Mouse (Mus musculus) MEL (cell line): Measurements from ENCODE around the gene Uvssa. TPM values are rescaled to one million over a fixed set of nuclear protein-coding genes. Genes with fewer than 3 reads are reported as not detected.

Experiments used
- DNase-seq: peaks from one replicate; pipeline ENCODE4 v3.0.0; 2011; ENCODE audit warnings: low read depth, low spot score
- H3K27ac ChIP-seq: 2 replicates; pipeline ENCODE4 v1.5.1; 2012; ENCODE audit warnings: low read depth, mild to moderate bottlenecking, control low read depth, low read length, moderate library complexity; ENCODE audit not compliant: control insufficient read depth
- H3K27me3 ChIP-seq, 2 experiments: fragments of 150-350 bp in 1 of 2; sonication (generic) in 1 of 2; 2 replicates each; pipeline ENCODE4 v1.6.1; 2012; ENCODE audit warnings: low read length in 2 of 2, mild to moderate bottlenecking in 2 of 2, improper control_type of control experiment in 1 of 2, moderate library complexity in 1 of 2; ENCODE audit not compliant: insufficient read depth in 2 of 2, control insufficient read depth in 1 of 2
- H3K36me3 ChIP-seq, 2 experiments: 2 replicates each; pipeline ENCODE4 v1.6.1; 2012 to 2014; ENCODE audit warnings: low read length in 2 of 2, improper control_type of control experiment in 1 of 2, inconsistent platforms in 1 of 2, mild to moderate bottlenecking in 1 of 2; ENCODE audit not compliant: insufficient read depth in 2 of 2, control insufficient read depth in 1 of 2
- H3K4me1 ChIP-seq, 2 experiments: fragments of 150-350 bp in 1 of 2; sonication (generic) in 1 of 2; 2 replicates each; pipeline ENCODE4 v1.6.1; 2012; ENCODE audit warnings: low read length in 2 of 2, improper control_type of control experiment in 1 of 2, mild to moderate bottlenecking in 1 of 2; ENCODE audit not compliant: insufficient read depth in 2 of 2, control insufficient read depth in 1 of 2
- H3K4me3 ChIP-seq, 2 experiments: fragments of 150-350 bp in 1 of 2; sonication (generic) in 1 of 2; 2 replicates each; pipeline ENCODE4 v1.5.1; 2012; ENCODE audit warnings: low read depth in 2 of 2, low read length in 2 of 2, mild to moderate bottlenecking in 2 of 2, moderate library complexity in 2 of 2, control low read depth in 1 of 2, improper control_type of control experiment in 1 of 2; ENCODE audit not compliant: control insufficient read depth in 1 of 2, insufficient read depth in 1 of 2
- H3K79me2 ChIP-seq: 2 replicates; pipeline ENCODE4 v1.6.1; 2012; ENCODE audit warnings: mild to moderate bottlenecking, low read length, moderate library complexity; ENCODE audit not compliant: control insufficient read depth, poor library complexity, insufficient read depth
- H3K9ac ChIP-seq: 2 replicates; pipeline ENCODE4 v1.6.1; 2012; ENCODE audit warnings: low read depth, mild to moderate bottlenecking, control low read depth, low read length, moderate library complexity; ENCODE audit not compliant: control insufficient read depth, poor library complexity, severe bottlenecking
- H3K9me3 ChIP-seq: fragments of 150-350 bp; sonication (generic); replicated peaks from 2 replicates; pipeline ENCODE4 v1.6.1; 2012; ENCODE audit warnings: mild to moderate bottlenecking, low read length, improper control_type of control experiment, moderate library complexity; ENCODE audit not compliant: insufficient read depth
- CTCF ChIP-seq, 3 experiments: IDR thresholded peaks in 2 of 3; conservative IDR thresholded peaks in 1 of 3; 2 replicates each; pipeline ENCODE4 v1.5.1; 2011 to 2012; ENCODE audit warnings: low read length in 3 of 3, low read depth in 2 of 3, mild to moderate bottlenecking in 2 of 3, improper control_type of control experiment in 1 of 3, inconsistent platforms in 1 of 3, mixed read lengths in 1 of 3, moderate library complexity in 1 of 3; ENCODE audit not compliant: control insufficient read depth in 1 of 3, insufficient read depth in 1 of 3, poor library complexity in 1 of 3, severe bottlenecking in 1 of 3
- E2F4 ChIP-seq: IDR thresholded peaks from 2 replicates; pipeline ENCODE4 v1.6.1; 2011; ENCODE audit warnings: low read depth, low read length, improper control_type of control experiment, borderline replicate concordance
- EP300 ChIP-seq, 2 experiments: IDR thresholded peaks; 2 replicates each; pipeline ENCODE4 v1.6.1; 2011; ENCODE audit warnings: improper control_type of control experiment in 2 of 2, low read length in 2 of 2, low read depth in 1 of 2, mild to moderate bottlenecking in 1 of 2
- GABPA ChIP-seq: IDR thresholded peaks from 2 replicates; pipeline ENCODE4 v1.6.1; 2012; ENCODE audit warnings: low read depth, mild to moderate bottlenecking, inconsistent platforms, low read length, improper control_type of control experiment, moderate library complexity
- GATA1 ChIP-seq: IDR thresholded peaks from 2 replicates; pipeline ENCODE4 v1.6.1; 2011; ENCODE audit warnings: low read depth, low read length, improper control_type of control experiment
- HCFC1 ChIP-seq: IDR thresholded peaks from 2 replicates; pipeline ENCODE4 v1.6.1; 2012; ENCODE audit warnings: low read depth, mild to moderate bottlenecking, inconsistent platforms, low read length, improper control_type of control experiment, moderate library complexity
- KAT2A ChIP-seq: conservative IDR thresholded peaks from 2 replicates; pipeline ENCODE4 v1.6.1; 2012; ENCODE audit warnings: low read depth, low read length, improper control_type of control experiment, inconsistent platforms
- MAFK ChIP-seq: IDR thresholded peaks from 2 replicates; pipeline ENCODE4 v1.6.1; 2011; ENCODE audit warnings: low read depth, mild to moderate bottlenecking, low read length, improper control_type of control experiment, borderline replicate concordance
- MAX ChIP-seq: IDR thresholded peaks from 2 replicates; pipeline ENCODE4 v1.6.1; 2011; ENCODE audit warnings: low read length, improper control_type of control experiment
- MEF2A ChIP-seq: IDR thresholded peaks from 2 replicates; pipeline ENCODE4 v1.6.1; 2014; ENCODE audit warnings: low read depth, mild to moderate bottlenecking, inconsistent platforms, low read length, improper control_type of control experiment; ENCODE audit not compliant: poor library complexity, insufficient replicate concordance, severe bottlenecking; ENCODE audit errors: extremely low read depth
- MXI1 ChIP-seq: IDR thresholded peaks from 2 replicates; pipeline ENCODE4 v1.6.1; 2011; ENCODE audit warnings: mild to moderate bottlenecking, low read depth, low read length, improper control_type of control experiment
- MYC ChIP-seq: IDR thresholded peaks from 2 replicates; pipeline ENCODE4 v1.6.1; 2011; ENCODE audit warnings: low read depth, mild to moderate bottlenecking, low read length, improper control_type of control experiment, moderate library complexity
- NELFE ChIP-seq: IDR thresholded peaks from 2 replicates; pipeline ENCODE4 v1.6.1; 2011; ENCODE audit warnings: low read depth, low read length, improper control_type of control experiment
- POLR2A ChIP-seq, 2 experiments: IDR thresholded peaks; 2 replicates each; pipeline ENCODE4 v1.6.1; 2011 to 2012; ENCODE audit warnings: low read length in 2 of 2, mild to moderate bottlenecking in 2 of 2, control low read depth in 1 of 2, improper control_type of control experiment in 1 of 2, low read depth in 1 of 2, moderate library complexity in 1 of 2; ENCODE audit not compliant: control insufficient read depth in 1 of 2, insufficient read depth in 1 of 2, poor library complexity in 1 of 2
- POLR2AphosphoS5 ChIP-seq: IDR thresholded peaks from 2 replicates; pipeline ENCODE4 v1.6.1; 2012; ENCODE audit warnings: low read depth, borderline replicate concordance, mild to moderate bottlenecking, inconsistent platforms, low read length, moderate library complexity, mixed read lengths
- RCOR1 ChIP-seq: IDR thresholded peaks from 2 replicates; pipeline ENCODE4 v1.6.1; 2012; ENCODE audit warnings: low read depth, mild to moderate bottlenecking, inconsistent platforms, low read length, improper control_type of control experiment
- SIN3A ChIP-seq: IDR thresholded peaks from 2 replicates; pipeline ENCODE4 v1.6.1; 2012; ENCODE audit warnings: low read length, improper control_type of control experiment, inconsistent platforms
- SMC3 ChIP-seq: IDR thresholded peaks from 2 replicates; pipeline ENCODE4 v1.6.1; 2011; ENCODE audit warnings: low read depth, low read length, improper control_type of control experiment
- TBP ChIP-seq: IDR thresholded peaks from 2 replicates; pipeline ENCODE4 v1.8.0; 2011; ENCODE audit warnings: low read depth, low read length, improper control_type of control experiment
- USF1 ChIP-seq: IDR thresholded peaks from 2 replicates; pipeline ENCODE4 v1.6.1; 2014; ENCODE audit warnings: low read depth, mild to moderate bottlenecking, inconsistent platforms, low read length, improper control_type of control experiment, moderate library complexity
- USF2 ChIP-seq, 2 experiments: IDR thresholded peaks; 2 replicates each; pipeline ENCODE4 v1.6.1; 2011 to 2012; ENCODE audit warnings: improper control_type of control experiment in 2 of 2, low read length in 2 of 2, borderline replicate concordance in 1 of 2, inconsistent platforms in 1 of 2, low read depth in 1 of 2, mild to moderate bottlenecking in 1 of 2; ENCODE audit not compliant: insufficient read depth in 1 of 2
- ZC3H11A ChIP-seq: IDR thresholded peaks from 2 replicates; pipeline ENCODE4 v1.6.1; 2012; ENCODE audit warnings: low read depth, mild to moderate bottlenecking, inconsistent platforms, low read length, improper control_type of control experiment
- ZMIZ1 ChIP-seq: IDR thresholded peaks from 2 replicates; pipeline ENCODE4 v1.6.1; 2012; ENCODE audit warnings: low read depth, mild to moderate bottlenecking, inconsistent platforms, low read length, improper control_type of control experiment, moderate library complexity
- ZNF384 ChIP-seq: IDR thresholded peaks from 2 replicates; pipeline ENCODE4 v1.6.1; 2012; ENCODE audit warnings: low read depth, mild to moderate bottlenecking, inconsistent platforms, low read length, improper control_type of control experiment
- polyA plus RNA-seq, 2 experiments: library from polyadenylated mRNA; stranded (reverse) in 1 of 2; unstranded in 1 of 2; fragments of >175 nt in 1 of 2; fragments of >200 nt in 1 of 2; gene quantifications; 2 replicates each; pipeline versions ENCODE4 v1.2.1 to v1.2.4; 2012; ENCODE audit warnings: low replicate concordance in 2 of 2, low read depth in 1 of 2; ENCODE audit not compliant: insufficient read length in 2 of 2, insufficient read depth in 1 of 2, missing spikeins in 1 of 2
- total RNA-seq: library from RNA; depleted of rRNA; stranded (reverse); fragments of 300-350 nt; gene quantifications from 2 replicates; pipeline ENCODE4 v1.2.3, GENCODE M21; 2012

Uvssa gene
- total and polyA plus RNA-seq, 3 experiments, result 6.3 to 10.6 TPM; not detected in 1

GRCm38 (mm10) chr5:33438214-33438613, 59.9 kb downstream of the Uvssa start:
- H3K9me3 ChIP-seq, result no peaks in the 10 kb centered on the region
- no peak overlapping the region for H3K27ac ChIP-seq
- TF ChIP-seq ZC3H11A, result no peak
- TF ChIP-seq SMC3, result no peak
- TF ChIP-seq POLR2A (IDR thresholded peaks at IDR 0.05; ENCODE audit: control insufficient read depth in 1 of 2, insufficient read depth in 1 of 2, low read depth in 1 of 2, low read length in 2 of 2, poor library complexity in 1 of 2), result no peak
- no peak for TF ChIP-seq USF1
- TF ChIP-seq EP300 (IDR thresholded peaks at IDR 0.05; ENCODE audit: low read depth in 1 of 2, low read length in 2 of 2), result no peak
- TF ChIP-seq GABPA, result no peak
- TF ChIP-seq RCOR1, result no peak
- TF ChIP-seq USF2 (IDR thresholded peaks at IDR 0.05; ENCODE audit: borderline replicate concordance in 1 of 2, insufficient read depth in 1 of 2, low read depth in 1 of 2, low read length in 2 of 2), result no peak
- no peak for TF ChIP-seq E2F4
- TF ChIP-seq MAX, result no peak
- no peak for TF ChIP-seq MEF2A
- TF ChIP-seq ZNF384, result no peak
- TF ChIP-seq HCFC1, result no peak
- TF ChIP-seq CTCF (IDR thresholded peaks at IDR 0.05 in 2 of 3, conservative IDR thresholded peaks at IDR 0.05 in 1 of 3; ENCODE audit: control insufficient read depth in 1 of 3, insufficient read depth in 1 of 3, low read depth in 2 of 3, low read length in 3 of 3, poor library complexity in 1 of 3, severe bottlenecking in 1 of 3), result peak in 1 of 3 experiments; percentile 15; a peak in 1 of 6 replicates
- no peak for TF ChIP-seq KAT2A
- no peak for TF ChIP-seq MAFK
- no peak for TF ChIP-seq POLR2AphosphoS5
- peak; percentile 100 for TF ChIP-seq SIN3A
- TF ChIP-seq MXI1, result peak; percentile 99
- no peak for TF ChIP-seq ZMIZ1
- no peak for TF ChIP-seq NELFE
- peak; percentile 26; the same call in 1 of the 2 replicates for TF ChIP-seq GATA1
- no peak for TF ChIP-seq TBP
- no peak for TF ChIP-seq MYC
- TF ChIP-seq, all 39 proteins: peak for 4
- Histone ChIP-seq H3K4me3 (no peak overlapping the region), H3K9ac (no peak overlapping the region), H3K79me2 (no peaks in the 10 kb centered on the region), H3K4me1 (0 out of 4 replicates have a peak, but pooled peaks cover 0 to 2% of the 10 kb centered on the region in 2 experiments), H3K36me3 (no peaks in the 10 kb centered on the region), H3K27me3 (no peaks in the 10 kb centered on the region)
- DNase-seq, result peak; percentile 92
